Mouse (Mus musculus) T-helper 2 cell (primary cell): Measurements from ENCODE around the gene Cldn22.

Experiments
- in situ Hi-C: fragments of 300-600 bp; cut with MboI, MseI; formaldehyde crosslinking; loops from one replicate; pipeline ENCODE4 v1.15.1; 2025; ENCODE audit warnings: high pct_unique_total_duplicates

The Cldn22 gene

DNA sequence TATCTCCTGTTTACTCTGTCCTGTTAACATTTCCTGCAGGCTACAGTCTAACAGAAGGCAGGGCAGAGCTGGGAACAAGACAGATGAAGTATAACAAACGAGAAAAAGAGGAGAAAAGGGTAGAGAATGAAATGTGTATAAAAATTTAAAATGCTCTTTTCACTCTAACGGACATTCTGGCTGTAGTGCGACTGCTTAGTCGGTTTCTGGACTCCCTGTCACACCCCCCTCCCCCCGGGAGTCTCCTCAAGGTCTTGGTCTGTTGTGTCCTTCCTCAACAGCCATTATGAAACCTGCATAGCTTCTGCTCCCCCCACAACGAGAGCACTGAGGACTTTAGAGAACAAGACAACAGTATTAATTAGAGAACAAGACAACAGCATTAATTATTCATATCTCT is 8.3 kb downstream of the Cldn22 start:
- in situ Hi-C loops: no loop called here

DNA sequence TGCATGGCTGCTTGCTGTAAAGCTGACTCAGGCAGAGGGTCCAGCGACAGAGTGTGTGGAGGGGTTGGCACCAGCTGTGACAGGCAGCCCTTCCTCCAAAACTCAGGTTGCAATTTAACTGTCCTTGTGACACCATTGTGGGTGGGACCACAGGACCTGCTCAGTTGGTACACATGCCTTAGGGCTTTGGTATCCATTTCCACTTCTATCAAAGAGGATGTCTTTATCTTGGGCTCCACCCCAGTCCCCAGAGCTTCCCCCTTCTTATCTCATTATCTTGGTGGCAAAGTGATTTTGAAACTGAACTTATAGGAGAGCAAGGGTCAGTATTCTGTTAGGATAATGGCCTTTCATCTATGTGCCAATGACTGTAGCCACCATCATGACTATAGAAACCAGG is 9.7 kb downstream of the Cldn22 start:
- in situ Hi-C loops: no loop called here

DNA sequence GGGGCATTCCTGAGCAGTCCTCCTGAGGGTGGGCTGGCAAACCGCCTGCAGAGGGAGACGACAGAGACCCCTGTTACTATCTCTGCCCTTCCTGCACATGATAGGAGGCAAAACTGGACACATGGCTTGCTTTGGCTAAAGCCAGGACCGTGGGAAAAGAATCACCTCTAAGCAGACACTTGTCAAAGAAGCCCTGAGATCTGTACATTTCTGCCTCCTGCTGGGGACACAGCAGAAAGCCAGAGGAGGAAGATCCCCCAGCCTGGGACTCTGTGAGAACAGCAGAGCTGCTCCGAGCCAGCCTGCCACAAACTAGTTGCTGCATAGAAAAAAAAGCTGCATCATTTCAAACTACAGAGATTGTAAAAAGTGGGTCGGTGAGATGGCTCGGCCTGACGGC is 18.8 kb downstream of the Cldn22 start:
- in situ Hi-C loops: no loop called here

DNA sequence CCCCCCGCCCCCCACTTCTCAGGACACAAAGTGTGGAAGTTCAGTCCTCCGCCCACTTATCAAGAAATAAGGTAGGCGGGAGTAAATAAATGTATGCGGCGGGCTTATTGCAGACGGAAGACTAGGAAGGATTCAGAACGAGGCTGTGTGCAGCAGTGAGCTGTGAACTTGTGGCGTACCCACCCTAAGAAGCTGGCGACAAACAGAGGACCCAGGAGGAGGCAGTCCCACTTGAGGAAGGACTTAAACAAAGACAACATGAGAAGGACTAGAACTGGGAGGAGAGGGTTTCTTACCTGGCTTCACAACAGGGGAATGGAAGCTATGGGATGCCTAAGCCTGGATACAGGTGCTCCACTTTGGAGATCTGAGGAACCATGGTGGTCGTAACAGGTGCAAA is 19.4 kb downstream of the Cldn22 start:
- in situ Hi-C loops: no loop called here

DNA sequence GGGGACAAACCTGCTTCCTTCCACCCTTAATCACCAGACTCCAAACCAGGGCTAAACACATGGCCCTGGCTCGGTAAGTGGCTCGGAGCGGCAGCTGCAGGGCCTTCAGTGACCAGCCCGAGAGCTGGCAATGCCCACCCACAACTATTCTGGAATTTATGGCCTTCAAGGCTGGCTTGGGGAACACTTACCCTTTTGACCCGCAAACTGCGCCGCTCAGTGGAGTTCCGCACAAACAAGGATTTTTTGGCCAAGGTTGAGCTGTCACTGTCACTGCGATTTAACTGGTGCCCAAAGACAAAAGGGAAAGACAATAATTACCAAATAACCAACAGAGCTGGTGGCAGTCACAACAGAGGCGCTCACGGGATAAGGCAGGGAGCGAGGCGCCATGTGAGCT is 21.7 kb downstream of the Cldn22 start:
- in situ Hi-C loops: no loop called here

DNA sequence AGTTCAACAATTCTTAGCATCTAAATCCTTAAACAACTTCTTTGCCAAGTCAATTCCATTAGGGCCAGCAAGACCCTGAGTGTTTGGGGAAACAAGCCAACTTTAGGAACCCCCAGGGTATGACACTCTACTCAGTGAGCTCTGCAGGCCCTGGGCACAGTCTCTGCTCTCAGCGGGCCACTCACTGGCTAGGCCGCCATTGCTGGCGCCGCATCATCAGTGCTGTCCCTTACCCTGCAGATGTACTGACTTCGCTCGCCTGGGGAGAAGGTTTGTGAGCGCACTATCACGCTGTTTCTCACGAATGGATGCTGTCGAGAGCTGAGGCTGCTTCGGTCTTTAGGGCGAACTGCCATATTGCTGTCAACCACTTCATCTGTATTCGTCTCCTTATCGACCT is 22.9 kb downstream of the Cldn22 start:
- in situ Hi-C loops: no loop called here

DNA sequence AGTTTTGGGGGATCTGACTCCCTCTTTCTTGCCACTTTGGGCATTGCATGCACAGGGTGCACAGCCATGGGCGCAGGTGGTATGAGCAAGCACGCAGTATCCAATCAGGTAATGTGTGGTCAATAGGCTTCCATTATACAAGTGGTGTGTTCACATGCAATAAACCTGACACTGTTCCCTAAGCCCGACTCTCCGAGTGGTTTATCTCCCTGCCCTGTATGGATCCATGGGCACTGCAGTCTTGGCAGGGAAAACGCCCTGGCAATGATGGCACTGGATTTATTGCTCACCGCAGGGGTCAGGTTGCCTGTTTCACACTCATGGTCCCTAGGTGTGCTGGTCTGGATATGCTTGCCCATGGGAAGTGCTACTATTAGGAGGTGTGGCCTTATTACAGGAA is 23.6 kb downstream of the Cldn22 start:
- in situ Hi-C loops: no loop called here

DNA sequence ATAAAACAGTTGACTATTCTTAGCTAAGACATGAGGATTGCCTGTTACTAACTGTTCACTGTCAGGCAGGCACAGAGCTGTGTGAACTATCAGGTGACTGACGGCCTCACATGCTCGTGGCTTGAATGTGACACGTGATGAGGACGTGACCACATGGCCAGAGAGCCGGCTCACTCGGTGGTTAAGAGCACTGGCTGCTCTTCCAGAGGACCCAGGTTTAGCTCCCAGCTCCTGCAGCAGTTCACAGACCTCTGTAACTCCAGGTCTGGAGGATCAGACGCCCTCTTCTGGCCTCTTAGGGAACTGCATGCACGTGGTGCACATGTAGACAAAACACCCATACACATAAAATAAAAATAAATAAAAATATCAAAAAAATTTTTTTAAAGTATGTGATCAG is 25.6 kb downstream of the Cldn22 start:
- in situ Hi-C loops: no loop called here

DNA sequence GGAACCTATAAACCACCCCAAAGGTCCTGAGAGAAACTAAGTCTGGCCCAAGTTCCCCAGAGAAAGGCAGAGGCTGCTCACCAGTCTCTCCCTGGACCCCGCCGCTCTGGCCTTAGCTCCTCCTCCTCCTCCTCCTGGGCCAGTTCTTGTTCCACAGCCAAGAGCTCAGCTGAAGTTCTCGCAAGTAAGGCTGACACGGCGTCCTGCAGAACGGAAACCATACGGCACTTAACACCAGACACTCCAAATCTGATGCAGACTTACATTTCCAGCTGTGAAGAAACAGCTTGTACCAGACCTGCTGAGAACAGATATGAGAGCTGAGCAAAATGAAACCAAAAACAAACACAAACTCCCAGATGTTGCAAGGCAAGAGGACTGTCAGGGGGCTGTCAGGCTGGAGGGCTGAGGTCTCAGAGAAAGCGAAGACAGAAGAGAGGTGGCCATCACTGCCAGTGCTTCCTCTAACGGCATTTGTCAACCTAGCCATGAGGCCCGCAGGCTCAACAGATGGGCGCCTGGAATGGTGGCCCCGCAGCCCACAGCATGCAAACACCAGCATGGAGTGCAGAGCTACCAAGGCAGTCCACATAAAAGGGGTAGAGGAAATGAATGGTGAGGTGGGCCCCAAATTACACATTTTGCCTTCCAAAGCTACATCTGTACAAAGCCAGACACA is 27.7 kb downstream of the Cldn22 start:
- in situ Hi-C loops: no loop called here

DNA sequence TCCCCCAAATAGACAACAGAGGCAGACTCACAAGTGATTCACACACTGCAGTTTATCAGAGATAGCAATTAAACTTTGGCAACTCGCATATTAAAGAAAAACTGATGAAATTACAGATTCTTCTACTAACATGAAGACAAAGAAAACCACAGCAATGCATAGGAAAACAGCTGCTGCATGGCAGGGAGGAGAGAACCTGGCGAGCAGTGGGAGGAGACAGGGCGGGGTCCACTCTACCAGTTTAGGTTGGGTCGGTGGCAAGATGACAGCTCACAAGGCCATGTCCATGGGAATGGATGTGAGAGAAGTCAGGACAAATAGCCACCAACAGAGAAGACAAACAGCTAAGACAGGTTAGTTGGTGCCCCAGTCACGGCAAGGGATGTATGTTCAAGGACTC is 28.5 kb downstream of the Cldn22 start:
- in situ Hi-C loops: no loop called here

DNA sequence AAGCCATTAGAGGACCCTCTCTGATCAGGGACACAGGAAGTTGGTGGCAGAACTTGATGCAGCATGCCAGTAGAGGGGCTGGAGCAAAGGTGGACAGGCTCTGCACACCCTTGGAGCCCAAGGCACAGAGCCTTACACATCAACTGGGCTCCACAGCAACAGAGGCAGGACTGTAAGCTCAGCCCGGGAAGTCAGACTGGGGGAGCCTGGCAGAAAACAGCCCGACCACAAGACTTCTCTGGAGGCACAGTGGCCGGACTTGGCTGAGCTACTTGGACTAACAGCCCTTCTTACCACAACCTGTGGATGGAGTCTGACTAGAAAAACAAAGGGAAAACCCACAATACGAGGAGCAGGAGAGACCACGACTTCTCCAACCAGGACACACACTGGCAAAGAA is 29.1 kb downstream of the Cldn22 start:
- in situ Hi-C loops: no loop called here

DNA sequence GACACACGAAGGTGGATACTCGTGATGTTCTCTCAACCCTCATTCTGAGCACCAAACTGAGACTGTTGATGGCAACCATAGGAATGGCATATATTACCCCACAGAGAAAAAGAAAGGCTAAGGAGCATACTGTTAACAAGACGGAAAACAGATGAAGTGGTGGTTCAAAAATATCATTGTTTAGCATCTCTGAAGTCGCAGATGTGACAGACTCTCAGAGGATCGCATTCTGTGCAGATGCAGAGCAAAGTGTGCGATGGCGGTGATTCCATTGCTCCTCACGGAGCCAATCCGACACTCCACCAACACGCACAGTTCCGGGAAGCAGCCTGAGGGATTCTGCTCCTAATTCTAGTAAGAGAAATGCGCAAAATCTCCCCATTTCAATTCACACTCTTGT is 35.0 kb downstream of the Cldn22 start:
- in situ Hi-C loops: no loop called here

DNA sequence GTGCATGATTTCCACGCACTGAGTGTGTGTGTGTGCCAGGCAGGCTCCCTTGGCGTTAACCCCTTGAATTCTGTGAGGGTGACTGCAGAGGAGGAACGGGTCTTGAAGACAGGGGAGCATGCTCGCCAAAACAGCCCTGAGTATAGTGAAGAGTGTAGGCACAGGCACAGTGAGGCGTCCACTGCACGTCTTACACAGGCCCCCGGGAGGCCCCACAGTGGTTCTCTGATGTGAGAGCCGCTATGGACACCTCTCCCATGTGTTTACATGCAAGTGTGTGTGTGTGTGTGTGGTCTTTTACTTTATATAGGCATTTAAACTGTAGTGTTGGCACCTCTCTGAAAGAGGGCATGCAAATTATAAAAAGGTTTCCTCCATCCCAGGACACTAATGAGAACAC is 42.3 kb downstream of the Cldn22 start:
- in situ Hi-C loops: loop anchor here (5.0 kb wide), 1 partner anchor 151 kb away; no protein-coding TSS in a partner anchor

DNA sequence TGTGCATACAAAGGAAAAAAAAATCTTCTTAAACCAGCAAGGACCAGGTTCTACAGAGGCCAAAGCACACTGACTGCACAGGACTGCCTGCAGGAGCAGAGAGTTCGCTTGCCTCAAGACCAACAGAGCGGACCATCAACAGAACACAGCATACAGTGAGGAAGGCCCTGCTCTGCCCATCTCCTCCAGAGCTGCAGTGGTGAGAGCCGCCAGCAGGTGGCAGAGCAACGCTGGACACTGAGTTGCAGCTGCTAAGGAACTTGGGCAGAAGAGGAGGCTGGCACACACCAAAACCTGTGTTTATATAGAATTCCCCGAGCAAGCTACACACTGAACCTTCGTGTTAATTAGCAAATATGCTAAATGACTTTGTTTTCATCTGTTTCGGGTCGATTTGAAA is 42.8 kb downstream of the Cldn22 start:
- in situ Hi-C loops: loop anchor here (5.0 kb wide), 1 partner anchor 150 kb away; no protein-coding TSS in a partner anchor

DNA sequence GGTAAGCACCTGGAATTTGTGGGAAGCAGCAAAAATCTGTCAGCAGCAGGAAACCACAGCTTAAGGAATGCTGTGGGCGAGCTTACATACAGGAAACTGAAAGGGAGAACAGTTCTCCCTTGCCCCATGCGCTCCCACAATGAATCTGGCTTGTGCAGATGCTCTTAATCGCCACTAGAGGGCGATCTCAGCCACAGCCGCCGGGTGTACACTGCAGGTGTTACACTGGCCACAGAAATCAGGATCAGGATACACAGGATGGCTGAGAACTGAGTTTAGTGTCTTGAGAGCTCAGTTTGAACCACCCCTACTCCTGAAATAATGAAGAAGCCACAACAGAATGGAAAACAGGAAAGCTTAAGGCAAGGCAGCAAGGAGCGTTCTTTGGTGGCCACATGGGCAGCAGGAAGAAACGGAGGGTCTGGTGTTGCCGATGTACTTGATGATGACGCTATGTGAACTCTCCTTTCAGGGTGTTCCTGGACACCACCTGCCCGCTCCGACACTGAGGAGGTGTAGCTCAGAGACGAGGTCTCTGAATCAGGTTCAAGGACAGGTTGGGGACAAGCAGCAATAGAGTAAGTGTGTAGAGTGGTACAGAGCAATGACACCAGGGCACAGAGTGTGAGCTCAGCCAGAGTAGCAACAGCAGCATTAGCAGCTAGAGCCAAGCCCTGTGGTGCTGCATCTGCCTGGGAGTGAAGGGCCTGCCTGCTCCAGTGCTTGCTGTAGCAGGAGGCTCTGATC is 48.3 kb downstream of the Cldn22 start:
- in situ Hi-C loops: no loop called here

DNA sequence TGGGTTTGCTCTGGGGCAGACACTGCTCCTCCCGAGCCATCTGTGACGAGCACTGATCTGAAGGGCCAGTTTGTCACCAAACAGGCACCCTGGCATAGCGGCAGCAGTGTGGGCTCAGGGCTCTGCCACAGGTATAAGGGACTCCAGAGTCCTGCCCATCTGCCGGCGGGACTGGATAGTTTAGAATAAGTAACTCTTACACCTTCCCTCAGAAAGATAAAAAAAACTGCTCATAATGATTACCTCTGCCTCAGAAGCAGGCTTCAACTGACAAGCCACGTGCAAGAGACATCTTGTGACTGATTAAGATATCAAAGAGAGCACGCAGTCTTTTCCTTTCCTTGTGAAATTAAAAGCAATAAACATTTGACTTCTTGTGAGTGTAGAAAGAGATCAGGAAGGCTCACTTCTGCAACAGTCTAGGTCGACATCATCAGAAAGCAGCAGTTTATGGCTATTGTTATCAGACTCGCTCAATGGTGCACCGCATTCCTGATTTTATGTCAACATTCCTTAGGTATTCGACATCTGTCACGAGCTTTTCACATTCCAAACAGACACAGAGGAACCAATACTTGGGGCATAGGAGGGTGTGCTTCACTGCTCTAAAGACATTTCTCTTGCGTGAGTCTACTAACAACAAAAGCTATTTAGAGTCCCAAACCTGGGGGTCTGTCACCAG is 50.4 kb downstream of the Cldn22 start:
- in situ Hi-C loops: no loop called here
